ENCODE assay signal across 1 mouse cellular context in the genomic region with DNA sequence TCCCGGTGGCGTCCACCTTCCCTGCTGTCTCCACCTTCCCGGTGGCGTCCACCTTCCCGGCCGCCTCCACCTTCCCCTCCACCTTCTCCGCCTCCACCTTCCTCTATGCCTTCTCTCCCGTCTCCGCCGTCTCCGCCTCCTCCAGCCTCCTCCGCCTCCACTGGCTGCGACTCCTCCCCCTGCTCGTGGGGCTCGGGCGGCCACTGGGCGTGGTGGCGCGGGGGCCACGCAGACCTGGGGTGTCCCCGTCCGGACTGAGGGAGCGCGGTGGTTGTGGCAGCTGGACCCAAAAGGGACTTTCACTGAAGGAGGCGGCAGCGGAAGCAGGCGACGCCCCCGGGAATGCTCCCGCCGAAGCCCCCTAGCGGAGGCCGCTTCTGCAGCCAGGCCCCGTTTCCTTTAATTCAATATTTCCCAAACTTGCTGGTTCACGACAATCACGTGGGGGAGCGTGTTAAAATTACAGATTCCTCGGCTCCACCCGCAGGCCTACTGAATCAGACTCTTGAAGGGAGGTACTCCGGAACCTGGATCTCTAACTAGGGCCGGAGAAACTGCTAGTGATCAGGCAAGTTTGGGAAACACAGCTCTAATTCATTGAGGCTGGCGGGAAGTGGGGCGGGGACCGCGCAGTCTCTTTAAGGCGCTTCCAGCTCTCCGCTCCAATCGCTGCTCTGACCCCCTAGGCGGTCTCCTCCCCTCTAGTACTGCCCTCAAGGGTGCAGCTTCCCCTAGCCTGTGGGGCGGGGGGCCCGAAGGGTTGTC.
TF ChIP-seq lines count a peak whose summit lies in the region.

A gene (minus strand): TSS at position 115 of the 765 bp plus-strand sequence.

TF ChIP-seq in CH12.LX, 34 proteins besides CTCF, POLR2A, EP300 and RAD21 (continued from another document):
- TF ChIP-seq TCF12 (IDR thresholded peaks at IDR 0.05; ENCODE audit: low read depth, low read length) (0 out of 2 replicates have a peak, but pooled peaks have one; percentile 23), ZKSCAN1 (IDR thresholded peaks at IDR 0.05; ENCODE audit: borderline replicate concordance, low read depth, low read length) (no peak), POLR2AphosphoS2 (IDR thresholded peaks at IDR 0.05; ENCODE audit: low read depth, low read length) (no peak), ELF1 (IDR thresholded peaks at IDR 0.05; ENCODE audit: low read depth, low read length) (peak; percentile 48; the same call in 1 of the 2 replicates), HCFC1 (IDR thresholded peaks at IDR 0.05; ENCODE audit: low read depth, low read length) (peak; percentile 34; the same call in 1 of the 2 replicates), USF2 (conservative IDR thresholded peaks at IDR 0.05; ENCODE audit: low read depth, low read length) (no peak), USF1 (IDR thresholded peaks at IDR 0.05; ENCODE audit: low read depth, low read length) (peak; percentile 27), NRF1 (IDR thresholded peaks at IDR 0.05; ENCODE audit: low read depth, low read length) (0 out of 2 replicates have a peak, but pooled peaks have one; percentile 15), IRF4 (IDR thresholded peaks at IDR 0.05; ENCODE audit: low read depth, low read length) (peak; percentile 32; the same call in 1 of the 2 replicates)
